Mouse (Mus musculus) hindbrain, embryonic 14.5 days (tissue): ENCODE measurements around the gene Sdr42e1. TPM values are rescaled to one million over a fixed set of nuclear protein-coding genes. Genes with fewer than 3 reads are reported as not detected.

Source experiments
- ATAC-seq: fragments of 200-750 bp; cut with Nextera tagmentation; 2 replicates; pipeline ENCODE4 v1.8.0; 2017; ENCODE audit warnings: moderate number of reproducible peaks, mild to moderate bottlenecking, moderate TSS enrichment, moderate library complexity; ENCODE audit not compliant: low FRiP score
- DNase-seq: peaks from one replicate; pipeline ENCODE4 v3.0.0-alpha.2; 2015; ENCODE audit warnings: low spot score
- H3K27ac ChIP-seq: fragments of 300-500 bp; sonication (generic); 2 replicates; pipeline ENCODE4 v1.5.1; 2014; ENCODE audit warnings: mild to moderate bottlenecking, moderate library complexity
- H3K27me3 ChIP-seq: fragments of 300-500 bp; sonication (generic); 2 replicates; pipeline ENCODE4 v1.6.1; 2014; ENCODE audit warnings: mild to moderate bottlenecking, low read length, mixed read lengths; ENCODE audit not compliant: control insufficient read depth, insufficient read depth
- H3K36me3 ChIP-seq: fragments of 300-500 bp; sonication (generic); replicated peaks from 2 replicates; pipeline ENCODE4 v1.6.1; 2014; ENCODE audit not compliant: control insufficient read depth, insufficient read depth
- H3K4me1 ChIP-seq: fragments of 300-500 bp; sonication (generic); replicated peaks from 2 replicates; pipeline ENCODE4 v1.6.1; 2014; ENCODE audit warnings: antibody characterized with exemption, low read length, mixed read lengths; ENCODE audit not compliant: control insufficient read depth, insufficient read depth
- H3K4me2 ChIP-seq: fragments of 300-500 bp; sonication (generic); replicated peaks from 2 replicates; pipeline ENCODE4 v1.6.1; 2014; ENCODE audit warnings: mild to moderate bottlenecking, moderate library complexity
- H3K4me3 ChIP-seq: fragments of 300-500 bp; sonication (generic); replicated peaks from 2 replicates; pipeline ENCODE4 v1.5.1; 2014; ENCODE audit warnings: mild to moderate bottlenecking, low read length
- H3K9ac ChIP-seq: fragments of 300-500 bp; sonication (generic); 2 replicates; pipeline ENCODE4 v1.6.1; 2014
- H3K9me3 ChIP-seq: fragments of 300-500 bp; sonication (generic); 2 replicates; pipeline ENCODE4 v1.6.1; 2016; ENCODE audit warnings: low read length; ENCODE audit not compliant: control insufficient read depth
- WGBS: fragments of 180-500 bp; shearing (Covaris S2); extraction: QIAGEN DNeasy Blood & Tissue Kit; methylation state at CpG from one replicate; pipeline ENCODE4 v1.1.7; 2014; 5-methylcytosine and 5-hydroxymethylcytosine counted together
- polyA plus RNA-seq: library from polyadenylated mRNA; unstranded; fragments of >200 nt; fragmentation: Nextera tagmentation; extraction: Ambion mirVana; gene quantifications from 2 replicates; pipeline ENCODE4 v1.2.1, GENCODE M21; 2014

Gene Sdr42e1
- polyA plus RNA-seq, 1 experiment from 2014 or later: 1.6 TPM

GRCm38 (mm10) chr8:117697248-117697647 is 23.8 kb upstream of the Sdr42e1 start:
- no peak overlapping the region for H3K4me3 ChIP-seq
- 42% methylated on average over 5 of the region's 5 CpGs for WGBS
- H3K27ac ChIP-seq: no peak overlapping the region
- H3K36me3 ChIP-seq: no peaks in the 10 kb centered on the region
- no peak overlapping the region for H3K4me2 ChIP-seq
- peaks cover 6% of the 10 kb centered on the region for H3K4me1 ChIP-seq
- ATAC-seq (no peak), DNase-seq (peak; percentile 49)
- H3K27me3 ChIP-seq: no peaks in the 10 kb centered on the region
- no peak overlapping the region for H3K9ac ChIP-seq
- H3K9me3 ChIP-seq: no peaks in the 10 kb centered on the region

GRCm38 (mm10) chr8:117695636-117696035 is 22.1 kb upstream of the Sdr42e1 start:
- ATAC-seq: no peak
- WGBS: 96% methylated on average over 1 of the region's 1 CpGs
- H3K36me3 ChIP-seq: no peaks in the 10 kb centered on the region
- H3K27ac ChIP-seq: no peak overlapping the region
- no peaks in the 10 kb centered on the region for H3K27me3 ChIP-seq
- no peak overlapping the region for H3K9ac ChIP-seq
- H3K4me2 ChIP-seq: no peak overlapping the region
- no peaks in the 10 kb centered on the region for H3K9me3 ChIP-seq
- no peak for DNase-seq
- H3K4me3 ChIP-seq: no peak overlapping the region
- H3K4me1 ChIP-seq: no peaks in the 10 kb centered on the region

- no peak for DNase-seq
- no peaks in the 10 kb centered on the region for H3K4me1 ChIP-seq
- no peak overlapping the region for H3K4me2 ChIP-seq
- no peaks in the 10 kb centered on the region for H3K36me3 ChIP-seq
- H3K27me3 ChIP-seq: no peaks in the 10 kb centered on the region
- H3K27ac ChIP-seq: no peak overlapping the region
- H3K9ac ChIP-seq: no peak overlapping the region
- ATAC-seq: no peak
- 94% methylated on average over 4 of the region's 4 CpGs for WGBS
- H3K9me3 ChIP-seq: no peaks in the 10 kb centered on the region
- H3K4me3 ChIP-seq: no peak overlapping the region
Observed at GRCm38 (mm10) chr8:117692131-117692530, 18.6 kb upstream of the Sdr42e1 start.

- Histone ChIP-seq H3K9ac (no peak overlapping the region), H3K4me1 (no peaks in the 10 kb centered on the region), H3K9me3 (no peaks in the 10 kb centered on the region), H3K4me3 (no peak overlapping the region), H3K27me3 (no peaks in the 10 kb centered on the region), H3K36me3 (no peaks in the 10 kb centered on the region), H3K4me2 (no peak overlapping the region), H3K27ac (no peak overlapping the region)
- 90% methylated on average over 7 of the region's 7 CpGs for WGBS
- ATAC-seq (no peak), DNase-seq (no peak)
Observed at GRCm38 (mm10) chr8:117687890-117688289, 14.4 kb upstream of the Sdr42e1 start.

- DNase-seq: no peak
- Histone ChIP-seq H3K4me3 (no peak overlapping the region), H3K4me1 (no peaks in the 10 kb centered on the region), H3K9me3 (no peaks in the 10 kb centered on the region), H3K9ac (no peak overlapping the region), H3K36me3 (no peaks in the 10 kb centered on the region), H3K27ac (no peak overlapping the region), H3K27me3 (no peaks in the 10 kb centered on the region), H3K4me2 (no peak overlapping the region)
- WGBS: 72% methylated on average over 11 of the region's 11 CpGs
- no peak for ATAC-seq
Observed at GRCm38 (mm10) chr8:117684504-117684903, 11.0 kb upstream of the Sdr42e1 start.

GRCm38 (mm10) chr8:117683925-117684472 is 10.5 kb upstream of the Sdr42e1 start:
- H3K4me2 ChIP-seq: no peak overlapping the region
- H3K36me3 ChIP-seq: no peaks in the 10 kb centered on the region
- no peak for DNase-seq
- H3K9me3 ChIP-seq: no peaks in the 10 kb centered on the region
- no peak for ATAC-seq
- H3K4me3 ChIP-seq: no peak overlapping the region
- no peak overlapping the region for H3K27ac ChIP-seq
- 90% methylated on average over 10 of the region's 10 CpGs for WGBS
- no peaks in the 10 kb centered on the region for H3K4me1 ChIP-seq
- no peak overlapping the region for H3K9ac ChIP-seq
- no peaks in the 10 kb centered on the region for H3K27me3 ChIP-seq

- DNase-seq (no peak), ATAC-seq (no peak)
- no peak overlapping the region for H3K9ac ChIP-seq
- H3K9me3 ChIP-seq: no peaks in the 10 kb centered on the region
- H3K27me3 ChIP-seq: no peaks in the 10 kb centered on the region
- no peaks in the 10 kb centered on the region for H3K36me3 ChIP-seq
- WGBS: 82% methylated on average over 4 of the region's 4 CpGs
- H3K4me1 ChIP-seq: no peaks in the 10 kb centered on the region
- H3K4me3 ChIP-seq: no peak overlapping the region
- H3K27ac ChIP-seq: no peak overlapping the region
- H3K4me2 ChIP-seq: no peak overlapping the region
Observed at GRCm38 (mm10) chr8:117678650-117679049, 5.2 kb upstream of the Sdr42e1 start.

- no peak for DNase-seq
- 83% methylated on average over 8 of the region's 8 CpGs for WGBS
Observed at GRCm38 (mm10) chr8:117677011-117677410, 3.5 kb upstream of the Sdr42e1 start.

GRCm38 (mm10) chr8:117676460-117676859 is 3.0 kb upstream of the Sdr42e1 start:
- no peaks in the 10 kb centered on the region for H3K36me3 ChIP-seq
- H3K9me3 ChIP-seq: no peaks in the 10 kb centered on the region
- DNase-seq (no peak), ATAC-seq (no peak)
- WGBS: 82% methylated on average over 9 of the region's 9 CpGs
- H3K27ac ChIP-seq: no peak overlapping the region
- no peak overlapping the region for H3K4me3 ChIP-seq
- H3K4me2 ChIP-seq: no peak overlapping the region
- H3K9ac ChIP-seq: no peak overlapping the region
- no peaks in the 10 kb centered on the region for H3K4me1 ChIP-seq
- no peaks in the 10 kb centered on the region for H3K27me3 ChIP-seq

More at GRCm38 (mm10) chr8:117677011-117677410, 3.5 kb upstream of the Sdr42e1 start:
- Histone ChIP-seq H3K36me3 (no peaks in the 10 kb centered on the region), H3K27me3 (no peaks in the 10 kb centered on the region), H3K9ac (no peak overlapping the region), H3K4me2 (no peak overlapping the region), H3K9me3 (no peaks in the 10 kb centered on the region), H3K27ac (no peak overlapping the region), H3K4me3 (no peak overlapping the region), H3K4me1 (no peaks in the 10 kb centered on the region)
- ATAC-seq: no peak

GRCm38 (mm10) chr8:117675171-117675570 is 1.7 kb upstream of the Sdr42e1 start:
- Histone ChIP-seq H3K4me1 (no peaks in the 10 kb centered on the region), H3K4me3 (no peak overlapping the region), H3K36me3 (no peaks in the 10 kb centered on the region), H3K27ac (no peak overlapping the region), H3K9me3 (no peaks in the 10 kb centered on the region), H3K27me3 (no peaks in the 10 kb centered on the region), H3K9ac (no peak overlapping the region), H3K4me2 (no peak overlapping the region)
- WGBS: 78% methylated on average over 5 of the region's 5 CpGs
- ATAC-seq: no peak
- DNase-seq: no peak
